Mouse (Mus musculus): ENCODE data around the gene Mfsd12.

GRCm38 (mm10) chr10:81382039-81382438 lies 24.7 kb downstream of the Mfsd12 start:
- no peak for TF ChIP-seq FOSL1 (IDR thresholded peaks at IDR 0.05; ENCODE audit: insufficient read depth, low read length, poor library complexity, severe bottlenecking)
- TF ChIP-seq CTCF (IDR thresholded peaks at IDR 0.05; ENCODE audit: control insufficient read depth, insufficient read depth, insufficient read length) = no peak

Data from C2C12 (cell line).